Mouse (Mus musculus): ENCODE measurements around the gene Nrip2. TPM values are rescaled to one million over a fixed set of nuclear protein-coding genes. Genes with fewer than 3 reads are reported as not detected.
"Not testable (repeated sequence)": the region's sequence is repeated elsewhere in the genome, so short reads cannot be mapped to it uniquely, and the experiment has no call there.

Nrip2 gene
- polyA plus RNA-seq, 1 experiment from 2014 or later = 4.6 TPM

DNA sequence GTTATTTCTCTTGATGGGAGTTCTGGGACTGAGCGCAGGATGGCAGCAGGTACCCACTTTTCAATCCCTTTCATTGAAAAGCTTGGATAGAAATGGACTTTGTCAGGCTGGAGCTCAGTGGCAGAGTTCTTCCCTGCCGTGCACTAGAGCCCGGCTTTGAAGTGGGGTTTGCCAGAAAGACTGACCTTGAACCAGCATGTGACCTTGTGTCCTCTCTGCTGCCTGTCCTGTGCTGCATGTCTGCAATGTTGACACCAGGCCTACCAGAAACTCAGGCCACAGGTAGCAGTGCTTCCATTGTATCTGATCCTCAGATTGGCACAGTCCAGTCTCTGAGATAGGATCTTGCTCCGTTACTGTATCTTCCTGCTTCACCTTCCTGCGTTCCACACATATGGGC lies 29.1 kb upstream of the Nrip2 start:
- no peak overlapping the region for H3K4me3 ChIP-seq
- no peak overlapping the region for H3K9ac ChIP-seq
- H3K36me3 ChIP-seq = peaks cover 84% of the 10 kb centered on the region
- H3K4me2 ChIP-seq (replicated peaks) = no peak overlapping the region
- no peak for ATAC-seq (ENCODE audit: low FRiP score, low read depth)
- H3K27ac ChIP-seq = no peak overlapping the region
- H3K27me3 ChIP-seq (replicated peaks) = no peaks in the 10 kb centered on the region
- no peaks in the 10 kb centered on the region for H3K9me3 ChIP-seq
- 92% methylated on average over 5 of the region's 5 CpGs for WGBS
- H3K4me1 ChIP-seq = peaks cover 8% of the 10 kb centered on the region; the same call in 1 of the 2 replicates

DNA sequence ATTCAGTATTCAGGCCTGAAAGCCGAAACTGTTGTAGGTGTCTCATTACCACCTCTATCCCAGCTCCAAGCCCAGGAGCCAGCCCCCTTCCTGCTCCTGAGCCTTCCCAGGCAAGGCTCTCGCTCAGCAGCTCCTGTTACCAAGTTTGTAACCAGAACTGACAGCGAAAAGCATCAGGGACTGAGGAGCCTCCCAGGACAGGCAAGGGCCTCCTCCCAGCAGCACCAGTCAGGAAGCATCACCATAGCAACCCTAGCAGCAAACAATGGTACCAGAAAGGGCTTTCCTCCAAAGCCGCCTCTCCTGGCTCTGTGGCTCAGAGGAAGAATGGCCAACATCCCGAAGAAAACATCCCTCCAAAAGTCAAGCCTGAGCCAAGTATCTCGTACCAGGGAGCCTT lies 23.9 kb upstream of the Nrip2 start, which contains the start of the genes Tex52 and Gm44596:
Gene Tex52, plus strand, starts transcription at position 265 of the 400 bp plus-strand sequence.
Gene Gm44596, plus strand, starts transcription at position 312 of the 400 bp plus-strand sequence.
- Histone ChIP-seq H3K4me1 (peaks cover 10% of the 10 kb centered on the region; the same call in 1 of the 2 replicates), H3K4me3 (no peak within 1 kb of the TSS)
- 34% methylated on average over 6 of the region's 6 CpGs for WGBS

DNA sequence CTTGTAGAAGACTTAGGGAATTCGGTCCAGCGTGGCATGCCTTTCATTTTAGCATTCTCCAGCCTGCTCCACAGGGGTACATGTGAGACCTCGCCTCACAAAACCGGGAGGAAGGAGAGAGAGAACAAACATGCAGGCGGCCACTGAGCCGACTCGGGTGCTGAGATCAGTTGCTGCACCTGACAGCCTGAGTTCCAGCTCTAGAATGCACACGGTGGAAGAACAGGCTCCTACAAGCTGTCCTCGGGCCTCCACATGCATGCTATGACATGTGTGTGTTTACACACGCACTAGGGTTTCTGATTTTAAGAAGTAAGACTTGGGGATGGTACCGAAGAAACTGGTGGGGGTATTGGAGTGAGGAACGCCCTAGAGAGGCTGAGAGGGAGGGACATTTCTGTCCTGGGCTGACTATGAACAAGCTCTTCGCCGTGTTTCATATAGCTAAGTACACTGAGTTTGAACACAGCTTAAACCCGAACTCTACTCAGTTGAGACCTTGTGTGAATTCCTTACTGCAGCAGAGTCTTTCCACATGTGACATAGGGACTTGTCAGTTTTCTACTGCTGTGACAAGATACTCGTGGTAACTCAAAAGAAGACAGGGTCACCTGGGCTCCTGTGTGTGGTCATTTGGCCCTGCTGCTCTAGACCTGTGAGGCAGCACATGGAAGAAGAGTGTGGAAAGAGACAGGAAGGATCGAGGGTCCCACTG lies 22.6 kb upstream of the Nrip2 start:
- no peaks in the 10 kb centered on the region for H3K9me3 ChIP-seq
- no peak overlapping the region for H3K4me2 ChIP-seq (replicated peaks)
- WGBS = 91% methylated on average over 17 of the region's 17 CpGs
- H3K9ac ChIP-seq = no peak overlapping the region
- no peak overlapping the region for H3K4me3 ChIP-seq
- peaks cover 10% of the 10 kb centered on the region; the same call in 1 of the 2 replicates for H3K4me1 ChIP-seq
- H3K36me3 ChIP-seq = peaks cover 39% of the 10 kb centered on the region
- no peaks in the 10 kb centered on the region for H3K27me3 ChIP-seq (replicated peaks)
- H3K27ac ChIP-seq = no peak overlapping the region
- ATAC-seq (ENCODE audit: low FRiP score, low read depth) = no peak

More for the DNA sequence above, 23.9 kb upstream of the Nrip2 start, which contains the start of the genes Tex52 and Gm44596:
- no peak within 1 kb of the TSS for H3K4me2 ChIP-seq (replicated peaks)
- peaks cover 52% of the 10 kb centered on the region for H3K36me3 ChIP-seq
- no peak within 1 kb of the TSS for H3K9ac ChIP-seq
- no peak within 1 kb of the TSS for H3K27ac ChIP-seq
- no peaks in the 10 kb centered on the region for H3K27me3 ChIP-seq (replicated peaks)
- ATAC-seq (ENCODE audit: low FRiP score, low read depth) = 0 out of 2 replicates have a peak, but pooled peaks have one; percentile 58
- no peaks in the 10 kb centered on the region for H3K9me3 ChIP-seq

DNA sequence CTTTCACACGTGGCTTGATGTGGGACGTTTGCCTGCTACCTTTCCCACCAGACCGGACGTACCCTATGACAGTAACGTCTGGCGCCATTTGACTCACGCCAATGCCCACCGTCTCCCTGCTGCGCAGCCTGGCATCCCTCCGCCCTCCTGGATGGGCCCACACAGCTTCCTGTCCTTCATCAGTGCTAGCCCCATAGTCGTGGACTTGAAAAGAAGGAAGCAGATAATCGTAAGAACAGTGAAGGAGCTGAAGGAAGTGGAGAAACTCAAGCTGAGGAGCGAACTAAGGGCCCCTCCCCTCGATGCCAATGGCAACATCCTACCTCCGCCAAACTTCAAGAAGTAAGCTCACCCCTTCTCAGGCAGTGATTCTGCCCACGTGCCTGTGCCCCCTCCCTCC lies 19.5 kb upstream of the Nrip2 start:
- Histone ChIP-seq H3K27me3 (replicated peaks) (no peaks in the 10 kb centered on the region), H3K4me1 (peaks cover 6% of the 10 kb centered on the region; the same call in 1 of the 2 replicates), H3K9ac (no peak overlapping the region), H3K4me3 (no peak overlapping the region), H3K36me3 (peaks cover 8% of the 10 kb centered on the region), H3K4me2 (replicated peaks) (no peak overlapping the region), H3K27ac (no peak overlapping the region), H3K9me3 (no peaks in the 10 kb centered on the region)
- 89% methylated on average over 16 of the region's 16 CpGs for WGBS
- no peak for ATAC-seq (ENCODE audit: low FRiP score, low read depth)

DNA sequence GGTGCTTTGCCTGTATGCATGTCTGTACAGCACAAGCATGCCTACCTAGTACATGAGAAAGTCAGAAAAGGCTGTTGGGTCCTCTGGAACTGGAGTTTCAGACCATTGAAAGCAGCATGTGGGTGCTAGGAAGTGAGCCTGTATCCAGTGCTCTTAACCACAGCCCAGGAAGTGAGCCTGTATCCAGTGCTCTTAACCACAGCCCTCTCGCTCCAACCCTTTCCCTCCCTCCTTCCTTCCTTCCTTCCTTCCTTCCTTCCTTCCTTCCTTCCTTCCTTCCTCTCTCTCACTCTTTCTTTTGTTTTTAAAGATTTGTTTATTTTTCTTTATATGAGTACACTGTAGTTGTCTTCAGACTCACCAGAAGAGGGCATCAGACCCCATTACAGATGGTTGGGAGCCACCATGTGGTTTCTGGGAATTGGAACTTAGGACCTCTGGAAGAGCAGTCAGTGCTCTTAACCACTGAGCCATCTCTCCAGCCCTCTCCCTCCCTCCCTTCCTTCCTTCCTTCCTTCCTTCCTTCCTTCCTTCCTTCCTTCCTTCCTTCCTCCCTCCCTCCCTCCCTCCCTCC lies 18.4 kb upstream of the Nrip2 start:
- H3K4me3 ChIP-seq; H3K4me2 ChIP-seq (replicated peaks); ATAC-seq (ENCODE audit: low FRiP score, low read depth); H3K36me3 ChIP-seq; H3K9me3 ChIP-seq; H3K4me1 ChIP-seq; H3K27ac ChIP-seq; H3K9ac ChIP-seq; H3K27me3 ChIP-seq (replicated peaks): not testable (repeated sequence)
- WGBS = 60% methylated on average over 1 of the region's 1 CpGs

DNA sequence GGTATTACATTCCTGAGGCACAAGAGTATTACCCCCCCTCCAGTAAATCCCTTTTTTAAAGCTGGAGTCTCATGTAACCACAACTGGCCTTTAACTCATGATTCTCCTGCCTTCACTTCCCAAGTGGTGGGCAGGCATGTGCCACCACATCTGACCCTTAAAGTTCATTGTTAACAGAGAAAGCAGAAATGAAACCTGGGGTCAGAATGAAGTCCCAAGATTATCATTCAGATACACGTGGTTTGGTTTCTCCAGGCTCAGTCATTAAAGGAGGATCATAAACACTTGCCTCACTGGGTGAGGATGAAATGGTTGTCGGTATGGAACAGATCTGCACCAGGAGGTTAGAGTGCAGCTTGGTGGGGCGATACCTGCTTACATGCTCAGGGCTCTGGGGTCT lies 17.8 kb upstream of the Nrip2 start:
- 78% methylated on average over 3 of the region's 3 CpGs for WGBS

DNA sequence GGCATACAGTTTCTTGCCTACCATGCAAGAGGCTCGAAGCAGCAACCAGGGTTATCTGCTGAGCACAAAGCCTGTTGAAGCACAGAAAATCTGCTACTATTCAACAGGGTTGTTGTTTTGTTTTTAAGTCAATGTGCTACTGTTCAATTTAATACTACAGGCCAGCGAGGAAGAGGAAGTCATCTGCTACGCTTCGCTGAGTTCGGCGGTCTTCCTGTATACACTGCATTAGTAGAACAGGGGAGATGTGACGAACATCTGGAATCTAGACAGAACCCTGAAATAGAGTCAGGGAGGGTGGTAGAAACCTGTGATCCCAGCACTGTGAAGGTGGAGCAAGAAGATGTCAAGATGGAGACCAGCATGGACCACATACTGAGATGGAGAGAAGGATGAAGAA lies 15.3 kb upstream of the Nrip2 start:
- no peaks in the 10 kb centered on the region for H3K4me1 ChIP-seq
- WGBS = 69% methylated on average over 7 of the region's 7 CpGs
- H3K9ac ChIP-seq = no peak overlapping the region
- no peak overlapping the region for H3K4me3 ChIP-seq
- H3K36me3 ChIP-seq = no peaks in the 10 kb centered on the region
- H3K9me3 ChIP-seq = no peaks in the 10 kb centered on the region
- no peak for ATAC-seq (ENCODE audit: low FRiP score, low read depth)
- H3K27me3 ChIP-seq (replicated peaks) = no peaks in the 10 kb centered on the region
- H3K4me2 ChIP-seq (replicated peaks) = no peak overlapping the region
- H3K27ac ChIP-seq = no peak overlapping the region

More for the DNA sequence above, 17.8 kb upstream of the Nrip2 start:
- Histone ChIP-seq H3K27ac (no peak overlapping the region), H3K9me3 (no peaks in the 10 kb centered on the region), H3K36me3 (peaks cover 3% of the 10 kb centered on the region; the same call in 1 of the 2 replicates), H3K27me3 (replicated peaks) (no peaks in the 10 kb centered on the region), H3K4me2 (replicated peaks) (no peak overlapping the region), H3K4me1 (no peaks in the 10 kb centered on the region), H3K4me3 (no peak overlapping the region), H3K9ac (no peak overlapping the region)
- ATAC-seq (ENCODE audit: low FRiP score, low read depth) = no peak

DNA sequence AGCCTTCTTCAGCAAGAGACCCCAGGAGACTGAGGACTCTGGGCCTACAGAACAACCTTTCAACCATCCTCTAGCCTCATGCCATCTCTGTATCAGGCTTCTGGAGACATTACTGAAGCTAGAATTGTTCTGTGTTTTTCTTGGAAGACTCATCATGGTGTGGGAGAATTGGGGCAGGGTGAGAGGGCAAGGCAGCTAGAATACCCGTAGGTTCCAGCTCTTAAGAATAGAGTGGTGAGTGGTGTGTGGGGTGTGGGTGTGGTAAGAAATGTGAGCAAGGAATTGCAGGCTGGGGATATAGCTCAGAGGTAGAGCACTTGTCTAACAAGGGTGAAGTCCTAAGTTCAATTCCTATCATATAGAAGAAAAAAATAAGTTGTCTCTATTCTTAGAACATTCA lies 14.1 kb upstream of the Nrip2 start:
- Histone ChIP-seq H3K27ac (no peak overlapping the region), H3K9ac (no peak overlapping the region), H3K9me3 (no peaks in the 10 kb centered on the region), H3K4me2 (replicated peaks) (no peak overlapping the region), H3K27me3 (replicated peaks) (no peaks in the 10 kb centered on the region), H3K4me3 (no peak overlapping the region), H3K36me3 (no peaks in the 10 kb centered on the region), H3K4me1 (no peaks in the 10 kb centered on the region)
- WGBS = 86% methylated on average over 1 of the region's 1 CpGs
- no peak for ATAC-seq (ENCODE audit: low FRiP score, low read depth)

DNA sequence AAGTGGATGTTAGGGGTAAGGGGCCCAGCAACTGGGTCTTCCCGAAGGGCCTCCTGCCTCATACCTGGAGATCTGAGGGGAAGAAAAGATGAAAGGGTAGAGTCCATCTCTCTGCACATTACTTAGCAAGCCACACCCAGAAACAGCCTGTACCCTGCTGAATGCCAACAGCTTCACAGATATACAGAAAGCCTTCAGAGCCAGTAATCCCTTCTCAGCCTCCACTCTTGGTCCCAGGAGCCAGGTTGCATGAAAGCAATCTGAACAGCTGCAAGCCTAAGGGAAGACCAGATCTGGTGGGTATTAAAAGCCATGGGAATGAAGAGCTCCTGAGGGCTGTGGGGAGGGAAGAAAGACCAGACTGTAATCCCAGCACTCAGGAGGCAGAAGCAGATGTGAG lies 9.9 kb upstream of the Nrip2 start:
- H3K4me3 ChIP-seq = no peak overlapping the region
- no peak overlapping the region for H3K4me2 ChIP-seq (replicated peaks)
- H3K9ac ChIP-seq = no peak overlapping the region
- H3K36me3 ChIP-seq = no peaks in the 10 kb centered on the region
- no peaks in the 10 kb centered on the region for H3K27me3 ChIP-seq (replicated peaks)
- H3K27ac ChIP-seq = no peak overlapping the region
- no peaks in the 10 kb centered on the region for H3K4me1 ChIP-seq
- H3K9me3 ChIP-seq = no peaks in the 10 kb centered on the region
- no peak for ATAC-seq (ENCODE audit: low FRiP score, low read depth)
- 81% methylated on average over 1 of the region's 1 CpGs for WGBS

DNA sequence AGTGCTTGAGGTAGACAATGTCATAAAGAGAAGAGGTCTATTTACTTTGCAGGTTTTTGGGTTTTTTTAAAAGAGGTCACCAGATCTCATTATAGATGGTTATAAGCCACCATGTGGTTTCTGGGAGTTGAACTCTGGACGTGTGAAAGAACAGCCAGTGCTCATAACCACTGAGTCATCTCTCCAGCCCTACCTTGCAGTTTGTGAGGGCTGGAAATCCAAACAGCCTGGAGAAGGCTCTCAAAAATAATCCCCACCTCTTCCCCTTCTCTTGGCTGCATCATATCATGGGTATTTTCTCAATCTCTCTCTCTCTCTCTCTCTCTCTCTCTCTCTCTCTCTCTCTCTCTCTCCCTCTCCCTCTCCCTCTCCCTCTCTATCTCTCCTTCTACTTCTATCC lies 8.4 kb upstream of the Nrip2 start:
- ATAC-seq (ENCODE audit: low FRiP score, low read depth) = no peak
- WGBS = 61% methylated on average over 1 of the region's 1 CpGs
- no peak overlapping the region for H3K9ac ChIP-seq
- H3K4me3 ChIP-seq = no peak overlapping the region
- H3K9me3 ChIP-seq = no peaks in the 10 kb centered on the region
- no peaks in the 10 kb centered on the region for H3K36me3 ChIP-seq
- no peaks in the 10 kb centered on the region for H3K4me1 ChIP-seq
- no peak overlapping the region for H3K4me2 ChIP-seq (replicated peaks)
- no peaks in the 10 kb centered on the region for H3K27me3 ChIP-seq (replicated peaks)
- no peak overlapping the region for H3K27ac ChIP-seq

DNA sequence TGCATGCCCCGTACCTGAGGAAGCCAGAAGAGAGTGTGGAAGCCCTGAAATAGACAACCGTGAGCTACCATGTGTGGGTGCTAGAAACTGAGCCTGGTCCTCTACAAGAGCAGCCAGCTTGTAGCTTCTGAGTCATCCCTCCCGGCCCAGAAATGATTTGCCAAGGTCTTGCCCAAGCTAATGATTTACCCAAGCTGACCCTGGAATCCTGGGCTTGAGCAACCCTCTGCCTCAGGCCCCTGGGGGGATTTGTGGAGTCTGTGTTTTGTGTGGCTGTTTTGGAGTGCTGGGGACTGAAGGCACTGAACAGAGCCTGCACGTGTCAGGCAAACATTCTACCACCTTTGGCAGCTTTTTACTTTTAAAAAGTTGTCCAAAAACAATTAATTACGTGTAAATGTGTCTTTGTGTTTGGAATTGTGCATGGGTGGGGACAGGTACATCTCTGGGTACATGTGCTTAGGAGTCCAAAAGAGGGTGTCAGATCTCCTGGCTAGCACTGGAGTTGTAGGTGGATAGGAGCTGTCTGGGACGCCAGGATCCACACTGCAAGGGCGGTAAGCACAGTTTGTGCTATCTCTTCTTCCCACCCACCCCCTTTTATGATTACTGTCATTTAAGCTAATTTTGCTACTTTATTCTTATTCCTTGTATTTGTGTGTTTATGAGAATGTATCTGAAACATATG lies 1.4 kb upstream of the Nrip2 start:
- peaks cover 10% of the 10 kb centered on the region; the same call in 1 of the 2 replicates for H3K4me1 ChIP-seq
- no peak overlapping the region for H3K4me3 ChIP-seq
- H3K36me3 ChIP-seq = no peaks in the 10 kb centered on the region
- H3K4me2 ChIP-seq (replicated peaks) = no peak overlapping the region
- no peaks in the 10 kb centered on the region for H3K27me3 ChIP-seq (replicated peaks)
- H3K9ac ChIP-seq = no peak overlapping the region
- H3K27ac ChIP-seq = no peak overlapping the region
- ATAC-seq (ENCODE audit: low FRiP score, low read depth) = no peak
- H3K9me3 ChIP-seq = no peaks in the 10 kb centered on the region
- 78% methylated on average over 7 of the region's 7 CpGs for WGBS

DNA sequence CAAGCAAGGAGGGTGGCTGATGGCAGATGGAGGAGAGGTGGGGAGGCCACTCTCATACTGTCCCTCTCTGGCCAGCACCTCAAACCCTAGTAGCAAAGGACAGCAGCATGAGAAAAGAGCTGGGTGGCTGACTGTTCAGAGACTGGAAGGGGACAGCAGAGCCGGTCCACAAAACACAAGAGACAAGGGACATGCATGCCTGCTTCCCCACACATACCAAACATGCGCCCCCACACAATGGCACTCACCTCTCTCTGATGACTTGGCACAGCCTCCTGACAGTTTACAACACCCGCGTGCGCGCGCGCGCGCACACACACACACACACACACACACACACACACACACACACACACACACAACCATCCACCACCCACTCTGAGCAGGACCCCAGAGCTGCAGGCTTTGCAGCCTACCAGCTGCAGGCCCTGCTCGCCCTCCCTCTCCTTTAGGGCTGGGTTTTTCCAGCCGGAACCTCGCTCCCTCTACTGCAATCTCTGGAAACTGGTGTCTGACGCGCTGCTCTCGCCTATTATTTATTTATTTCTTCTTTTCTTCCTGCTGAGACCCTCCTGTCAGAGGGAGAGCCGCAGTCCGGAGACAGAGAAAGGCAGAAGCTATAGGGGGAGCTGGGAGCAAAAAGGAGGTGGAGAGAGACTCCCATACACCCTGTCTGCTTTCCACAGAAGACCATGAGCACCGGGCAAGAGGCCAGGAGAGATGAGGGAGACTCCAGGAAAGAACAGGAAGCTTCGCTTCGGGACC lies 507 bp downstream of the Nrip2 start:
- Histone ChIP-seq H3K27ac (no peak overlapping the region), H3K36me3 (no peaks in the 10 kb centered on the region), H3K9me3 (no peaks in the 10 kb centered on the region), H3K4me1 (peaks cover 10% of the 10 kb centered on the region; the same call in 1 of the 2 replicates), H3K27me3 (replicated peaks) (no peaks in the 10 kb centered on the region), H3K4me3 (peak overlapping the region; percentile 18), H3K9ac (0 out of 2 replicates have a peak overlapping the region, but pooled peaks have one; percentile 21), H3K4me2 (replicated peaks) (peak overlapping the region; percentile 43)
- 55% methylated on average over 21 of the region's 21 CpGs for WGBS
- peak; percentile 78 for ATAC-seq (ENCODE audit: low FRiP score, low read depth)
